Mouse (Mus musculus) thymus, adult 18-20 months (tissue): ENCODE results near the gene Spcs3.

Source experiments
- DNase-seq, 2 experiments: peaks; one replicate each; pipeline ENCODE4 v3.0.0; 2022; ENCODE audit warnings: mixed read lengths in 2 of 2

The Spcs3 gene

GRCm38 (mm10) chr8:54507428-54508095 lies 22.2 kb downstream of the Spcs3 start:
- peak; percentile 10 to 26 for DNase-seq

- no peak for DNase-seq
These were observed 24.7 kb downstream of the Spcs3 start for GRCm38 (mm10) chr8:54505060-54505459.

GRCm38 (mm10) chr8:54503104-54503503 lies 26.7 kb downstream of the Spcs3 start:
- DNase-seq: no peak

- no peak for DNase-seq
These were observed 35.9 kb downstream of the Spcs3 start for GRCm38 (mm10) chr8:54493915-54494314.

GRCm38 (mm10) chr8:54493110-54493509 lies 36.7 kb downstream of the Spcs3 start:
- no peak for DNase-seq

GRCm38 (mm10) chr8:54491934-54492333 lies 37.9 kb downstream of the Spcs3 start:
- no peak for DNase-seq

GRCm38 (mm10) chr8:54491057-54491690 lies 38.6 kb downstream of the Spcs3 start:
- DNase-seq: no peak

GRCm38 (mm10) chr8:54488437-54488836 lies 41.4 kb downstream of the Spcs3 start:
- no peak for DNase-seq

GRCm38 (mm10) chr8:54486555-54487273 lies 43.1 kb downstream of the Spcs3 start:
- no peak for DNase-seq
